Mouse (Mus musculus) lung, embryonic 16.5 days (tissue): ENCODE measurements around the gene Col15a1. TPM values are rescaled to one million over a fixed set of nuclear protein-coding genes. Genes with fewer than 3 reads are reported as not detected.
A peak's percentile ranks its signal among the peaks of the same experiment; 100 is the strongest.

Experiments
- ATAC-seq: fragments of 200-750 bp; cut with Nextera tagmentation; 2 replicates; pipeline ENCODE4 v1.8.0; 2017; ENCODE audit warnings: low read depth, mild to moderate bottlenecking, moderate library complexity
- H3K27ac ChIP-seq: fragments of 300-500 bp; sonication (generic); 2 replicates; pipeline ENCODE4 v1.5.1; 2014; ENCODE audit warnings: mild to moderate bottlenecking, control low read depth, low read length
- H3K27me3 ChIP-seq: fragments of 300-500 bp; sonication (generic); 2 replicates; pipeline ENCODE4 v1.6.1; 2014; ENCODE audit warnings: low read depth, low read length, mixed read lengths; ENCODE audit not compliant: control insufficient read depth, insufficient read depth
- H3K36me3 ChIP-seq: fragments of 300-500 bp; sonication (generic); 2 replicates; pipeline ENCODE4 v1.6.1; 2014; ENCODE audit warnings: low read length; ENCODE audit not compliant: control insufficient read depth, insufficient read depth
- H3K4me1 ChIP-seq: fragments of 300-500 bp; sonication (generic); replicated peaks from 2 replicates; pipeline ENCODE4 v1.6.1; 2014; ENCODE audit warnings: low read length, mixed read lengths; ENCODE audit not compliant: control insufficient read depth, insufficient read depth
- H3K4me2 ChIP-seq: fragments of 300-500 bp; sonication (generic); 2 replicates; pipeline ENCODE4 v1.6.1; 2014; ENCODE audit warnings: low read depth, low read length, control low read depth
- H3K4me3 ChIP-seq: fragments of 300-500 bp; sonication (generic); 2 replicates; pipeline ENCODE4 v1.5.1; 2014; ENCODE audit warnings: mild to moderate bottlenecking, low read length, control low read depth
- H3K9ac ChIP-seq: fragments of 300-500 bp; sonication (generic); 2 replicates; pipeline ENCODE4 v1.6.1; 2014; ENCODE audit warnings: low read length, control low read depth
- H3K9me3 ChIP-seq: fragments of 300-500 bp; sonication (generic); 2 replicates; pipeline ENCODE4 v1.6.1; 2016; ENCODE audit warnings: low read length; ENCODE audit not compliant: control insufficient read depth
- WGBS: fragments of 180-500 bp; shearing (Covaris S2); extraction: QIAGEN DNeasy Blood & Tissue Kit; methylation state at CpG from one replicate; pipeline ENCODE4 v1.1.7; 2014; 5-methylcytosine and 5-hydroxymethylcytosine counted together
- polyA plus RNA-seq: library from polyadenylated mRNA; unstranded; fragments of >200 nt; fragmentation: Nextera tagmentation; extraction: Ambion mirVana; gene quantifications from 2 replicates; pipeline ENCODE4 v1.2.1, GENCODE M21; 2015

The Col15a1 gene
- polyA plus RNA-seq, 1 experiment from 2014 or later: 31.0 TPM

GRCm38 (mm10) chr4:47287468-47287867, 79.5 kb downstream of the Col15a1 start:
- Histone ChIP-seq H3K9me3 (no peaks in the 10 kb centered on the region), H3K27ac (no peak overlapping the region), H3K27me3 (no peaks in the 10 kb centered on the region), H3K9ac (no peak overlapping the region), H3K4me3 (no peak overlapping the region), H3K36me3 (no peaks in the 10 kb centered on the region; the same call in 1 of the 2 replicates), H3K4me1 (peaks cover 8% of the 10 kb centered on the region), H3K4me2 (no peak overlapping the region)
- 70% methylated on average over 4 of the region's 4 CpGs for WGBS
- ATAC-seq: no peak

DNA sequence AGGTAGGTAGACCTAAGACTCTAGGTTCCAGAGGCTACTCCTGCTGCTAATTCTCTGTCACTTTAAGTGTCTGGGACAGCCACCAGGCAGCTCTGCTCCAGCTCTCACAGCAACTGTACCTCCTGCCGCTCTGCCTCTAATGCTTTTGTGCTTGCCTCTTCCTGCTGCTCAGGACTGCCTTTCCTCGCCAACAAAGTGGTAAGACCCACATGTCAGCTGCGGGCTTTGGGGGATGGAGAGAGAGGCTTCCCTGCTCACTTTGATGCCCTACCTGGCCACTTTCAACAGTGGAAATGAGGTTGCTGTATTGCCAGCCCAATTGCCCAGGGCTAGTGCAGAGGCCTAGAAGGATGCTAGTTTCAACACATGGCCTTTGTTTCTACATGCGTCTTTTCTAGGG, 80.3 kb downstream of the Col15a1 start:
- H3K4me2 ChIP-seq: no peak overlapping the region
- H3K9me3 ChIP-seq: no peaks in the 10 kb centered on the region
- 79% methylated on average over 4 of the region's 4 CpGs for WGBS
- peaks cover 17% of the 10 kb centered on the region for H3K4me1 ChIP-seq
- no peaks in the 10 kb centered on the region for H3K36me3 ChIP-seq
- H3K27ac ChIP-seq: no peak overlapping the region
- ATAC-seq: no peak
- H3K9ac ChIP-seq: no peak overlapping the region
- H3K27me3 ChIP-seq: no peaks in the 10 kb centered on the region
- no peak overlapping the region for H3K4me3 ChIP-seq

DNA sequence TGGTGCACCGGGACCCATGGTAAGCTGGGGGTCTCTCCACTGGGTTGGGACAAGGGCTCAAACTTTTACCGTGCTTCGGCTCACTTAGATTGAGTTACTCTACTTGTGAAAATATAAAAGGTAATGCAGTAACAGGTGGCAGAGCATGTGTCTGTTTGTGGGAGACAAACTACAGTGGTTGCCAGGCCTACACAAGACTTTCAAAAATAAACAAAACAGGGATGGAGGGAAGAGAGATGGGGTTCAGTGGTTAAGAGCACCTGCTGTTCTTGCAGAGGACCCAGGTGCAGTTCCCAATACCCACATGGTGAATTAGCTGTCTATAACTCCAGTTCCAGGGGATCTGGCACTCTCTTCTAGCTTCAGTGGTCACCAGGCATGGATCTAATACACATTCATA, 81.6 kb downstream of the Col15a1 start:
- 96% methylated on average over 3 of the region's 3 CpGs for WGBS
- Histone ChIP-seq H3K36me3 (no peaks in the 10 kb centered on the region), H3K27ac (no peak overlapping the region), H3K9me3 (no peaks in the 10 kb centered on the region), H3K4me1 (peaks cover 28% of the 10 kb centered on the region), H3K4me2 (no peak overlapping the region), H3K9ac (no peak overlapping the region), H3K27me3 (no peaks in the 10 kb centered on the region), H3K4me3 (no peak overlapping the region)
- ATAC-seq: no peak

DNA sequence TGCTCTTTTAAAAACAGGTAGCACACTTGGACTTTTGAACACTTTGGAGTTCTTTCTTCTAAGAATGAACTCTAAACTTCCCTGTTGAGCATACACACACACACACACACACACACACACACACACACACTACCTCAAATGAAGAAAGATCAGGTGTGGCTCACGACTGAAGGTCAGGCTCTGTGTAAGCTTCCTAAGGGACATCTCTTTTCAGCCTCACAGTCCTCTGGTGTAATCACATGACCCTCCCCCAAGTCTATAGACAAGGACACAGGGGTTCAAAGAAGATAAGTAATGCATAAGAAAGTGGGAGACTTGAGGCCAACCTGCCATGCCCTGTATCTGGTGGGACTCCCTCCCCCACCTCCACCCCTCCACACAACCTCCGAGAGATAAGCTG, 82.5 kb downstream of the Col15a1 start:
- Histone ChIP-seq H3K36me3 (no peaks in the 10 kb centered on the region), H3K27me3 (no peaks in the 10 kb centered on the region), H3K4me2 (no peak overlapping the region), H3K9ac (no peak overlapping the region), H3K9me3 (no peaks in the 10 kb centered on the region), H3K4me3 (no peak overlapping the region), H3K27ac (no peak overlapping the region), H3K4me1 (peaks cover 22% of the 10 kb centered on the region)
- WGBS: 54% methylated on average over 2 of the region's 2 CpGs
- no peak for ATAC-seq

GRCm38 (mm10) chr4:47291013-47291412, 83.1 kb downstream of the Col15a1 start:
- Histone ChIP-seq H3K27me3 (no peaks in the 10 kb centered on the region), H3K4me1 (peaks cover 22% of the 10 kb centered on the region), H3K9me3 (no peaks in the 10 kb centered on the region), H3K9ac (no peak overlapping the region), H3K27ac (no peak overlapping the region), H3K4me2 (no peak overlapping the region), H3K36me3 (no peaks in the 10 kb centered on the region), H3K4me3 (no peak overlapping the region)
- no peak for ATAC-seq
- WGBS: 50% methylated on average over 1 of the region's 1 CpGs

DNA sequence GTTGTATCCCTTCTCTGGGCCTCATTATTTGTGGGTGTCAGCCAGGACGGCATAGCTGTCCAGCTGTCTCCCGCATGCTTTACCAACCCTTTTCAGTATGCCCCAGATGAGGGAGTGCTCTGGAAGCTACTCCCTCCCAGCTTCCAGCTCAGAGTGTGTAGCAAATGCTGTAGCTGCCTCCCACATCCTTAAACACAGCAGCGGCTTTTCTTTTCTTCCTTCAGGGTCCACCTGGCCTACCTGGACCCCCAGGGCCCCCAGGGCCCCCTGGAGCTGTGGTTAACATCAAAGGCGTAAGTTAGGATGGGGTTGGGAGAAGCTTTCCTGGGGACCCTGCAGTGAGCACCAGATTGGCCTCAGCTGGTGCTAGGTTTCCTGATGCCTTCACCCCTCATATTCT, 85.0 kb downstream of the Col15a1 start:
- H3K4me3 ChIP-seq: no peak overlapping the region
- no peak overlapping the region for H3K9ac ChIP-seq
- no peaks in the 10 kb centered on the region for H3K27me3 ChIP-seq
- WGBS: 55% methylated on average over 4 of the region's 4 CpGs
- no peak overlapping the region for H3K27ac ChIP-seq
- no peaks in the 10 kb centered on the region for H3K9me3 ChIP-seq
- no peaks in the 10 kb centered on the region for H3K36me3 ChIP-seq
- H3K4me2 ChIP-seq: no peak overlapping the region
- no peak for ATAC-seq
- peaks cover 22% of the 10 kb centered on the region for H3K4me1 ChIP-seq

GRCm38 (mm10) chr4:47293771-47294543, 86.0 kb downstream of the Col15a1 start:
- H3K4me3 ChIP-seq: no peak overlapping the region
- H3K27ac ChIP-seq: peak overlapping the region; percentile 78
- peak; percentile 90 for ATAC-seq
- WGBS: 30% methylated on average over 16 of the region's 16 CpGs
- H3K9ac ChIP-seq: no peak overlapping the region
- no peaks in the 10 kb centered on the region for H3K27me3 ChIP-seq
- H3K9me3 ChIP-seq: peaks cover 5% of the 10 kb centered on the region; the same call in 1 of the 2 replicates
- H3K4me2 ChIP-seq: no peak overlapping the region
- H3K4me1 ChIP-seq: peaks cover 22% of the 10 kb centered on the region
- H3K36me3 ChIP-seq: peaks cover 6% of the 10 kb centered on the region

DNA sequence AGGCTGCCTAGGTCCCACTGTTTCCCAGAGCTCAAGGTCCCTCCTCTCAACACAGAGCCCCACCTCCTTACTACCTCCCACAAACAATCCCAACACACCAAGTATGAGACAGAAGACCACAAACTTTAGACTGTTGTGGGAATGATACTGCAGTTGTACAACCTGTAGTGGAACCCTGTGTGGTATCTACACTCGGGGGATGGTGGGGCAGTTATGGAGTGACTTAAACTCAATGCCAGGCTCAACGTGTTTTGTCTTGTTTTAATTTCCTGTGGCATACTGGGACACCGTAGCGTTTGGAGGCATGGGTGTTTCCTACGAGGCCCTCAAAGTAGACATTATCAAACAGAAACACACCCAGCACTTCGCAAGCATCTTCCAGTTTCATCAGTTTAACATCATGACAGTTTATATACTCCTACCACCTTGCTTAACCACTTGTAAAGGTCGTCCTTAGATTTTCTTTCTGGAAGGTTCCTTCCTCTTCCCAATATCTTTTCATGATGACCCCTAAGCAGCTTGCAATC, 86.6 kb downstream of the Col15a1 start:
- peaks cover 22% of the 10 kb centered on the region for H3K4me1 ChIP-seq
- ATAC-seq: no peak
- no peak overlapping the region for H3K4me3 ChIP-seq
- H3K27ac ChIP-seq: peak overlapping the region; percentile 78
- H3K36me3 ChIP-seq: peaks cover 10% of the 10 kb centered on the region
- no peaks in the 10 kb centered on the region for H3K27me3 ChIP-seq
- peaks cover 8% of the 10 kb centered on the region; the same call in 1 of the 2 replicates for H3K9me3 ChIP-seq
- H3K4me2 ChIP-seq: no peak overlapping the region
- 73% methylated on average over 7 of the region's 7 CpGs for WGBS
- no peak overlapping the region for H3K9ac ChIP-seq

DNA sequence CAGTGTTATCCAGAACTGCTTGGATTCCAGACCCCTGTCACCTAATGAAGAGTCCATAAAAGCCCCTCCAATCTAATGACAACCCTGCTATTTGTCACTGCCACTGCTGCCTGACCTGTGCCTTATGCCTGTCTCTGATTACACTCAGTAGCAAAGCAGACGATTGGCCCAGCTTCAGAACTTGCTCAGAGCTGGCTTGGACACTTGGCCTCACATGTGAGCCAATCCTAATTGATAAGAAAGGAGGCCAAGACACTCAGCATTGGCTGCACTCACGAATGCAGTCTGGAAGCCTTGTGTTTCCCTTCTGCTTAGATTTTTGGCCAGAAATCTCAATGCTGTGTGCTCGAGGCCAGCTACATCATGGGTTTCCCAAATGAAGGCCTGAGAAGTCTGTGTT, 87.6 kb downstream of the Col15a1 start:
- H3K27ac ChIP-seq: no peak overlapping the region
- H3K9ac ChIP-seq: no peak overlapping the region
- peaks cover 10% of the 10 kb centered on the region for H3K36me3 ChIP-seq
- no peak overlapping the region for H3K4me3 ChIP-seq
- H3K27me3 ChIP-seq: no peaks in the 10 kb centered on the region
- H3K4me1 ChIP-seq: peaks cover 22% of the 10 kb centered on the region
- no peak overlapping the region for H3K4me2 ChIP-seq
- peaks cover 8% of the 10 kb centered on the region; the same call in 1 of the 2 replicates for H3K9me3 ChIP-seq
- WGBS: 23% methylated on average over 3 of the region's 3 CpGs
- 0 out of 2 replicates have a peak, but pooled peaks have one; percentile 29 for ATAC-seq
